Mouse (Mus musculus) kidney, adult 2 months (tissue): ENCODE results near the gene Cd160.

ENCODE experiments used
- CTCF ChIP-seq: fragments of 200-500 bp; conservative IDR thresholded peaks from 2 replicates; pipeline ENCODE4 v1.5.1; 2011; ENCODE audit warnings: low read depth, mild to moderate bottlenecking, control low read depth, low read length, moderate library complexity, mixed read lengths; ENCODE audit not compliant: insufficient read depth, insufficient read length
- POLR2A ChIP-seq: fragments of 200-500 bp; IDR thresholded peaks from one replicate; pipeline ENCODE4 v1.6.1; 2011; ENCODE audit warnings: low read depth, low read length, control low read depth

DNA sequence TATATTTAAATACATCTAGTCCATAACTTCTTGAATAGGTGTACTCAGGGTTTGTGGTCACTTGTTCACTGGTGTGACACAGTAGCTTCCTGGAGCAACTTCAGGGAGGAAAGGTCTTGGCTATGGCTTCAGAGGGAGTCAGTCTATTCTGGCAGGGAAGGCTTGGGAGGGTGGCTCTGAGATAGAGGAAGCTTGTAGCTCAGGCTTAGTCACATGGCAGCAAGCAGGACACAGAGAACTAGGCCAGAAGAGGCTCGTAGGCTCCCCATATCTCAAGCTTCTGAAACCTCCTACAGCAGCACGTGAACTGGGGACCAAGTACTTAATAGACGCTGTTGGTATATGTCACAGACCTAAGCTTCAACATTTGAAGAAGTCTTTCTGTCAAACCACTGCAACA is 17.9 kb downstream of the Cd160 start:
- TF ChIP-seq CTCF (no peak), POLR2A (no peak)
